Mouse (Mus musculus): ENCODE results near the gene Fam3a. TPM values are rescaled to one million over a fixed set of nuclear protein-coding genes. Genes with fewer than 3 reads are reported as not detected.

The Fam3a gene
- polyA plus RNA-seq (2016; fragmentation: Nextera tagmentation; extraction: Ambion mirVana), result 22.8 and 23.7 TPM in 2 replicates

DNA sequence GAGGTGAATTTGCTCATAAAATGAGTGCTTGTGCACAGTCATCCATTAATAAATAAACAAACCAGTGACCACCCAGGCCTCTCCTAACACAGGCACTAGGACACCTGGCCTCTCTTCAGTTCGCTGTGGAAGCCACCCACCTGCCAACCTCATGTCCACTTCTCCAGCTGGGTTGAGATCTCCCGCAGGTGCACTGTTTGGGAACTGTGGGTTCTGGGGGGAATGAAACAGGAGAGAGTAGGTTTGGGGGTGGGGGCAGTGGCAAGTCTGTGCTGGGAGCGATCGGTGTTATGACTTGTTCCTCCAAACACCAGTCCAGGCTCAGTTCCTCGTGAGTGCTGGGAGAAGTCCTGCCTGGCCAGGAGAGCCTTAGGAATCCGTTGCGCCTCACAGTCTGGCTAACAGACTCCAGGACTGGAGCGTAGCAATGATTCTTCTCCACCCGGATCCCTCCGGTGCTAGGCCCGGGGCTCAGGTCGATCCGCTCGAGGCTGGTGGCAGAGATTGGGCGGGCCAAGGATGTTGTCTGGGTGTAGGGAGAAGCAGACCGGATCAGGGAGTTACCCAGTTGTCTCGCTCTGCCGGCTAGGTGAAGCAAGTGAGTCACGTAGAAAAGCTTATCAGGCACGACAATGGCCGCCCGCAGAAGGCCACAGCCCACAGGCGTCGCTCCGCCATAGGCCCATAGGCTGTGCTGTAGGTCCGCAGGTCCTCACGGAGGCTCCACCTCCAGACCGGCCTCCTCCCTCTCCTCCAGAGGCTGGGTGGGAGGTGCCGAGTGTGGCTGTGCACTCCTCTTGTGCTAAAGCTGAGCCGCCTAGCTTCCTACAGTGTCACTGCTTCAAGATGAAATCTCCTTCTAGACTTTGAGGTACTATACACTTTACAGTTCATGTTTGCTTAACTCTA is at the start of gene Fam3a, which contains the start of gene Ikbkg:
TSS of gene Fam3a (minus strand) at position 738 of the 909 bp plus-strand sequence.
TSS of gene Ikbkg (plus strand) at position 756 of the 909 bp plus-strand sequence.
- WGBS, result 21% methylated on average over 29 of the region's 30 CpGs
- Histone ChIP-seq H3K9me3 (no peaks in the 10 kb centered on the region), H3K4me3 (peak within 1 kb of the TSS; percentile 62), H3K4me1 (peaks cover 6% of the 10 kb centered on the region), H3K36me3 (replicated peaks) (peaks cover 4% of the 10 kb centered on the region; the same call in 1 of the 2 replicates), H3K27ac (peak within 1 kb of the TSS; percentile 92), H3K27me3 (ENCODE audit: poor library complexity, severe bottlenecking) (no peaks in the 10 kb centered on the region)
- DNase-seq (ENCODE audit: extremely low spot score, low spot score), result peak; percentile 77

DNA sequence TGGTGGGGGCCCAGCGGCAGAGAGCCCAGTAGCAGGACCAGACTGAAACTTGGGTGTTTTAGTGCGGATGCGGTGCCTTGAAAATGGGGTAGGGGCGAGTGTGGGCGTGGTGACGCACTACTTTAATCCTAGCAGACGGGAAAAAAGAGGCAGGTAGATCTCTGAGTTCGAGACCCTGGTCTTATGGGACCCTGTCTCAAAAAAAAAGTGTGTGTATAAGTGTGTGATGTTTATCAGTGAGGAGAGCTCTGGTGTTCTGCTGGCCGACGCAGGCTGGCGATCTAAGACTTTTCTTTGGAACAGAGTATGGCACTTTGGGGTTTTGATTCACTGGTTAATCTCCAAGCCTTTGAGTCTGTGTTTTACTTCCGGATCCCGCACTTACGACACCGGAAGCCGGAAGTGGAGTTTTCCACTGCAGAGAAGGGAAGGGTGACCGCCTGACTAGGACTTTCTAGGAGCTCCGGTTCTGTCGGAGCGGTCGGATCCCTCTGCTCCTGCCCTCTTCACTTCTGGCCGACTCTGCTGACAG is 36.3 kb upstream of the Fam3a start:
- H3K4me3 ChIP-seq, result peak overlapping the region; percentile 63
- H3K27ac ChIP-seq, result peak overlapping the region; percentile 83
- peak; percentile 71 for DNase-seq (ENCODE audit: extremely low spot score, low spot score)
- peaks cover 17% of the 10 kb centered on the region for H3K36me3 ChIP-seq (replicated peaks)
- H3K4me1 ChIP-seq, result peaks cover 10% of the 10 kb centered on the region
- H3K9me3 ChIP-seq, result no peaks in the 10 kb centered on the region
- 19% methylated on average over 22 of the region's 22 CpGs for WGBS
- no peaks in the 10 kb centered on the region for H3K27me3 ChIP-seq (ENCODE audit: poor library complexity, severe bottlenecking)

DNA sequence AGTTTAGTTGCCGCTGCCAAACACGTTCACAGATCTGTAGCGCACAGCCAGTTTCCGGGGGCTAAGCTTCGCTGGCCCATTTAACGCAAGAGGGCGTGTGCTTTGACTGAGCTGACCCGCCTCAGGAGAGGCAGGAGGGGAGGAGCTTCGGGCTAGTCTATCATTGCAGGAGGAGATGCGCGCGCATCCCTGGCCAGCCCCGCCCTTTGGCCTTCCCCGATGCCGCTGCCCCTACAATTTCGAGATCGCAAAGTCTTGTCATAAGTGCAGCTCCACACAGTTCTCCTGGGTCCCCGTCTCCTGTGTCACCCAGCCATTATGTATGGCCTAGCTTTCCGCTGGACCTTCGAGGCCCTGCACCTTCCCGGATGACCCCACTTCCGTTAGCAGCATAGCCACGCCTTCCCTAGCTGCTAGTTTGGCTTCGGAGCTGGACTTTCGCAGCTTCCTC is 35.8 kb upstream of the Fam3a start, which contains the start of gene G6pdx:
TSS of gene G6pdx (minus strand) at position 369 of the 451 bp plus-strand sequence.
- Histone ChIP-seq H3K36me3 (replicated peaks) (peaks cover 12% of the 10 kb centered on the region), H3K27me3 (ENCODE audit: poor library complexity, severe bottlenecking) (no peaks in the 10 kb centered on the region), H3K9me3 (no peaks in the 10 kb centered on the region), H3K4me1 (peaks cover 10% of the 10 kb centered on the region), H3K27ac (peak within 1 kb of the TSS; percentile 83), H3K4me3 (peak within 1 kb of the TSS; percentile 63)
- peak; percentile 79 for DNase-seq (ENCODE audit: extremely low spot score, low spot score)
- WGBS, result 22% methylated on average over 25 of the region's 25 CpGs

DNA sequence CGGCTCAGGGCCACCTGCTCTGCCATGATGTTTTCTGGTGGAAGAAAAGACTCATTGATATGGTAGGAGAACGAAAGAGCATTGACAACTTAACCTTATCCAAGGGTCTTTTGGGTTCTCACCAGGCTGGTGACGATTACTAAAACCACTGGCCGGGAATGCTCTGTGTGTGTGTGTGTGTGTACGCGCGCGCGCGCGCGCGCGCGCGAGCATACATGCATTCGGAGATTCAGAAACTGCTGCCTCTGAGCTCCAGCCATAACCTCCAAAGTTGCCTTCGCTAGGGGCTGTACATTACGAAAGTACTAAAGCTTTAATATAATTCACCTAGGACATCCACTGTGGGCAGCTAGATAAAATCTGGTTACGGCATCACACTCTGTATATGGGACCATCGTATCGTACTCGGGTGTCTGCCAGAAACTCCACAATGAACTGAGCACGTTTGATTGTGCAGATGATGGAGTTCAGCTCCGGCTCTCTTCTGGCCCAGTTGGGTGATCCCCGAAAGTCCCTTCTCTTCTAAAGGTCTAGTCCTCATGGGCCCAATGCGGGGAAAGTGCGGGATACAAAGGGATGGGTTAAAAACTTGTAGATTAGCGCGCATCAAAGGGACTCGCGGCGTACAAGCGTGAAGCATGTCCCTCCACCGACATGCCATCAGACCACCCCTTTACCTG is 35.2 kb upstream of the Fam3a start:
- DNase-seq (ENCODE audit: extremely low spot score, low spot score), result no peak
- H3K4me3 ChIP-seq, result peak overlapping the region; percentile 63
- H3K9me3 ChIP-seq, result no peaks in the 10 kb centered on the region
- no peaks in the 10 kb centered on the region for H3K27me3 ChIP-seq (ENCODE audit: poor library complexity, severe bottlenecking)
- peaks cover 10% of the 10 kb centered on the region for H3K4me1 ChIP-seq
- H3K27ac ChIP-seq, result peak overlapping the region; percentile 83
- 22% methylated on average over 35 of the region's 35 CpGs for WGBS
- H3K36me3 ChIP-seq (replicated peaks), result peaks cover 6% of the 10 kb centered on the region; the same call in 1 of the 2 replicates

DNA sequence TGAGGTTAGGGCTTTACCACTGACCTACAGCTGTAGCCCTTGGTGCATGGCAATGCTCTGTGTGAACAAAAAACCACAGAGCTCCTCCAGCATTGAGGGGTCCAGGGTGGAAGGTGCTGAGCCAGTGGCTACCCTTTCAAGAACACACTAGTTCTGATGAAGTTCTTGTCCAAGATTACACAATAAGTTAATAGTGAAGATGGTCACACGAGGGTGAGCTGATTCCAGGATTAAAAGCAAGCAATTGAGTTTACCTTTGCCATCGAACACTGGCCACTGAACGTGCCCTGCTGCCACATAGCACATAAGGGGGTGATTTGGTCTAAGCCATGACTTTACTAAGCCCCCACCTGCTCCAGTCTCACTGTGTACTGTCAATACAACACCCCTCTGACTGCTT is 34.0 kb upstream of the Fam3a start:
- Histone ChIP-seq H3K4me1 (peaks cover 10% of the 10 kb centered on the region), H3K36me3 (replicated peaks) (no peaks in the 10 kb centered on the region), H3K4me3 (no peak overlapping the region), H3K27ac (no peak overlapping the region), H3K9me3 (no peaks in the 10 kb centered on the region), H3K27me3 (ENCODE audit: poor library complexity, severe bottlenecking) (no peaks in the 10 kb centered on the region)
- no peak for DNase-seq (ENCODE audit: extremely low spot score, low spot score)
- 89% methylated on average over 3 of the region's 3 CpGs for WGBS

DNA sequence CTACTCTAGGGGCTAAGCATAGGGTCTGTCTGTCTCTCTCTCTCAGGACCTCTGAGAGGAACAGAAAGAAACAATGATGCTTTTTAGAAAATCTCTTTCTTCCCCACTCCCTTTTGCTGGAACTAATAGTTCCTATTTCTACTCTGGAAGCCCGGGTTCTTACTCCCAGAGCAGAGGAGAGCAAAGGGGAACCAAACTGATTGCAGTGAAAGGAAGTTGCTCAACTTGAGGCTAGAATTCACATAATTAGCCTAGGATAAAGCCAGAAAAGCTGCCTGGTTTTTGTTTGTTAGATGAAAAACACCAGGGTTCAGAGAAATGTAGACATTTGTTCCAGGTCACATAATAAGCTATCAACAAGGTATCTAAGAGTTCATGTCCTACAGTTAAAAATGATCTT is 33.2 kb upstream of the Fam3a start:
- Histone ChIP-seq H3K36me3 (replicated peaks) (no peaks in the 10 kb centered on the region), H3K27me3 (ENCODE audit: poor library complexity, severe bottlenecking) (no peaks in the 10 kb centered on the region), H3K4me3 (no peak overlapping the region), H3K27ac (no peak overlapping the region), H3K4me1 (peaks cover 10% of the 10 kb centered on the region), H3K9me3 (no peaks in the 10 kb centered on the region)
- 89% methylated on average over 1 of the region's 1 CpGs for WGBS
- no peak for DNase-seq (ENCODE audit: extremely low spot score, low spot score)

DNA sequence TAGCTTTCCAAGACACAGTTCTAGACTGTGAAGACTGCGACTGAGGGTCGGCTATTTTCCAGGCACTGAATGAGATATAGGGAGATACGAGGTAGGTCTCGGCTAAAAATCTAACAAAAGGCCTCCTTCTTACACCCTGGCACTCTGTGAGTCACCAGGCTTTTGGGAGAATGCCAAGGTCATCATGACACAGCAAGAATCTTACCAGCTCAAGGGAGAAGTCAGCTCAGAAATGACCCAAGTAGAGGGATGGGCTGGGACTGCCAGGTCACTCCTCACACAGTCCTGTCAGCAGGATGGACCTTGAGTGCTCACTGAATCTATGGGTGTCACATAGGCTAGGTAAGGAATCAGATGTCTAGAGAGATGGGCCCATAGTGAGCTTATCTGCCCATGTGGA is 32.1 kb upstream of the Fam3a start:
- WGBS, result 94% methylated on average over 4 of the region's 4 CpGs
- Histone ChIP-seq H3K9me3 (no peaks in the 10 kb centered on the region), H3K4me1 (peaks cover 8% of the 10 kb centered on the region)

DNA sequence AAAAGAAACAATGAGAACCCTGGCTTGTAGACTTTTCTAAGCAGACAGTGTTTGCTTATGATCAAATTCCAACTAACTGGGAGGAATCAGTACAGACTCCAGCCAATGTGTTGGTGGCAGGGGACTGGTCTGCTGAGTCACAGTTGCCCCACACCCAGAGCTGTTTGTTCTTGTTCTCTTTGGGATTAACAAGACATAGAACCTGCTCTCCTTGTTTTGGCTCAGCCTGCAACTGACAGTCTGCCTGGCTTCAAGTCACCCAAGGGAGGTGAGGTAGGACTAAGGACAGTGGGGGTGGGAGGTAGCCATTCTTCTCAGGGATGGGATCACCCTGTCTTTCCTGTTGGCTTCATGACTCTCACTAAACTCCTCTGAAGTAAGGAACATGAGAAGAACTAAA is 31.4 kb upstream of the Fam3a start:
- Histone ChIP-seq H3K27me3 (ENCODE audit: poor library complexity, severe bottlenecking) (no peaks in the 10 kb centered on the region), H3K4me3 (no peak overlapping the region), H3K4me1 (peaks cover 6% of the 10 kb centered on the region), H3K36me3 (replicated peaks) (no peaks in the 10 kb centered on the region), H3K27ac (no peak overlapping the region), H3K9me3 (no peaks in the 10 kb centered on the region)
- DNase-seq (ENCODE audit: extremely low spot score, low spot score), result no peak

More for the DNA sequence above, 32.1 kb upstream of the Fam3a start:
- H3K27me3 ChIP-seq (ENCODE audit: poor library complexity, severe bottlenecking), result no peaks in the 10 kb centered on the region
- no peaks in the 10 kb centered on the region for H3K36me3 ChIP-seq (replicated peaks)
- no peak overlapping the region for H3K27ac ChIP-seq
- no peak for DNase-seq (ENCODE audit: extremely low spot score, low spot score)
- no peak overlapping the region for H3K4me3 ChIP-seq

DNA sequence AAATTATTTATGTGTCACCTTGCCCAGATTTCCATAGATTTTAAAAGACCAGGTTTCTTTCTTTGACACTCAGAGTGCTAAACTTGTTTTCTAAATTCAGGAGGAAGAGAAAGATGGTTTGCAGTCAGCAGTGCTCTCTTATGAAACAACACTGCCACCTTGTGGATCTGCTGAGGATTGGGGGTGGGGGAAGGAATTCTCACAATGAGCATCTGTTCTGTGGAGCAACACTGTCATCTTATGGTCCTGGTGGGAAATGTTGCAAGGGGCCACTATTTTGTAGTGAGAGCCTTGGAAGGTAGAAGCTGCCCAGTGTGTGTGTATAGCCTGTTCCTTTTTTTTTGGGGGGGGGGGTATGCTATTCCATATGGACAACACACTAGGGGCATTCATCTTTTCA is 20.3 kb upstream of the Fam3a start:
- Histone ChIP-seq H3K4me3 (no peak overlapping the region), H3K36me3 (replicated peaks) (peaks cover 22% of the 10 kb centered on the region), H3K27ac (no peak overlapping the region), H3K27me3 (ENCODE audit: poor library complexity, severe bottlenecking) (no peaks in the 10 kb centered on the region), H3K9me3 (no peaks in the 10 kb centered on the region), H3K4me1 (no peaks in the 10 kb centered on the region)
- peak; percentile 51 for DNase-seq (ENCODE audit: extremely low spot score, low spot score)

DNA sequence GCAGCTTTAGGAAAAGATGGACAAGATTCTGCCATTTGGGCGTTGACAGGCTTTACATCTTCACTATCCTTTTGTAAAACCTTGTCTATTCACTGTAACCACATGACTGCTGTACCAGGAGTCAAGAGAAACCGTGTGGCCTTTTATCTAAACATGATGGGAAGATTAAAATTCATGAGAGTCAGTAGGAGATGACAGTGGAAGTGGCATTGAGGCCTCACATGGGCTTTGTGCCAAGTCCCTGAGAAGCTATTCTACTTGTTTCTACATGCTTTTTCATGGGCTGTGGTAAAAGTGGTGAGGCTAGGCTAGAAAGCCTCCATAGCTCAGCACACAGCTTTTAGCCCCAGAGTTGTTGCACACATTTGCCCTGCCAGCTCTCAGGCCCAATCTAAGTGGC is 15.3 kb upstream of the Fam3a start:
- WGBS, result 65% methylated on average over 2 of the region's 2 CpGs
- Histone ChIP-seq H3K9me3 (no peaks in the 10 kb centered on the region), H3K36me3 (replicated peaks) (peaks cover 22% of the 10 kb centered on the region), H3K27ac (no peak overlapping the region), H3K27me3 (ENCODE audit: poor library complexity, severe bottlenecking) (no peaks in the 10 kb centered on the region), H3K4me3 (no peak overlapping the region), H3K4me1 (no peaks in the 10 kb centered on the region)
- DNase-seq (ENCODE audit: extremely low spot score, low spot score), result no peak

DNA sequence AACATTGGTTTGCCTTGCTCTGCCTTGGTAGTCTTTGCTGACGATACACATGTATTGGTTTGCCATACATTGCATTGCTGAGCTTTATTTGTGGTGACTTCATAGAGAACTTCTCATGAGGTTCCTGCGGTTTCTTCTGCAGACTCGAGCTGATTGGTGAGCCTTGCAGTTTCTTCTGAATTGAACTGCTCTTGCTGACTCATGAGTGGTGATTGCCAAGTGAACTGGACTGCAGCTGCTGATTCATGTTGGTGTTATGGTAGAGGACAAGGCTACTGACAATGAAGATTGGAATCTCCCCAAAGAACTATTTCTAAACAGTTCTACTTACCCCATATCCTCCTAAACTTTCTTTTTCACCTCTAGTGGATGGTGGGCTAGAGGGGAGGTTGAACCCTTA is 7.1 kb upstream of the Fam3a start:
- 90% methylated on average over 3 of the region's 3 CpGs for WGBS
- Histone ChIP-seq H3K4me1 (no peaks in the 10 kb centered on the region), H3K27ac (no peak overlapping the region), H3K27me3 (ENCODE audit: poor library complexity, severe bottlenecking) (no peaks in the 10 kb centered on the region), H3K9me3 (no peaks in the 10 kb centered on the region), H3K4me3 (no peak overlapping the region), H3K36me3 (replicated peaks) (no peaks in the 10 kb centered on the region)
- DNase-seq (ENCODE audit: extremely low spot score, low spot score), result no peak

DNA sequence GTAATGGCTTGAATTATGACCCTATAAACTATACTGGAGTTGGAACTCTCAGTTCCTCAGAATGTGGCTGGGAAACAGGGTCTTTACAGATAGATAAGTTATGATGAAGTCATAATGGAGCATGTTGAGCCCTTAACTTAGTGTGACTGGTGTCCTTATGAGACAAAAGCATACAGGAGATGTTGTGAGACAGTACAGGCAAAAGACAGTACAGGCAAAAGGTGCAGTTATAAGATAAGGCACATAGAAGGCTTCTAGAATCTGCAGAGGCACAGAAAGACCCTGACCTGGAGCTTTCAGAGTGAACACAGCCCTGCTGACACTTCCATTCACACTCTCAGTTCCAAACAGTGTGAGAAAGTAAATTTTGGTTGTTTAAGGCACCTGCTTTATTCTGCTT is 4.9 kb downstream of the Fam3a start:
- no peak for DNase-seq (ENCODE audit: extremely low spot score, low spot score)
- no peak overlapping the region for H3K4me3 ChIP-seq
- peaks cover 32% of the 10 kb centered on the region for H3K36me3 ChIP-seq (replicated peaks)

DNA sequence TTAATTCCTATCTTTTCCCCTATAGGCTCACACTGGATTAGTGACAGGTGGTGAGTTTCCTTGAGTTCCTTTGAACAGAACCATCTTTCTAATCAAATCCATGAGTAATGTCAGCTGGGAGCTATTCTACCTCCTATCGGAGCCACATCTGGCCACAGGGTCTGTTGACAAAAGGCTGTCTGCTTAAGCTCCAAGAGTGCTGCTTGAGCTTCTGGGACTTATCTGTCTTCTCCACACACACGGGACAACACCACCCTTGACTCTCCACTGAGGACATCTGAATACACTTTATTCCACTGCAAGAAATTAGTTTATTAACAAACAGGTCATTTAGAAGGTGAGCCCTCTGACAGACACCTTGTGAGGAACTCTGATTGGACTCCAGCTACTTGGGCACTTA is 8.6 kb downstream of the Fam3a start:
- H3K36me3 ChIP-seq (replicated peaks), result peaks cover 28% of the 10 kb centered on the region
- no peak overlapping the region for H3K27ac ChIP-seq
- no peak overlapping the region for H3K4me3 ChIP-seq
- no peaks in the 10 kb centered on the region for H3K4me1 ChIP-seq
- no peaks in the 10 kb centered on the region for H3K9me3 ChIP-seq
- DNase-seq (ENCODE audit: extremely low spot score, low spot score), result no peak
- H3K27me3 ChIP-seq (ENCODE audit: poor library complexity, severe bottlenecking), result no peaks in the 10 kb centered on the region
- 71% methylated on average over 2 of the region's 2 CpGs for WGBS

More for the DNA sequence above, 4.9 kb downstream of the Fam3a start:
- Histone ChIP-seq H3K4me1 (no peaks in the 10 kb centered on the region; the same call in 1 of the 2 replicates), H3K9me3 (no peaks in the 10 kb centered on the region), H3K27ac (no peak overlapping the region), H3K27me3 (ENCODE audit: poor library complexity, severe bottlenecking) (no peaks in the 10 kb centered on the region)

Measured in forebrain, embryonic 10.5 days (tissue).